Mouse (Mus musculus): ENCODE measurements around the gene Gdpd4.

DNA sequence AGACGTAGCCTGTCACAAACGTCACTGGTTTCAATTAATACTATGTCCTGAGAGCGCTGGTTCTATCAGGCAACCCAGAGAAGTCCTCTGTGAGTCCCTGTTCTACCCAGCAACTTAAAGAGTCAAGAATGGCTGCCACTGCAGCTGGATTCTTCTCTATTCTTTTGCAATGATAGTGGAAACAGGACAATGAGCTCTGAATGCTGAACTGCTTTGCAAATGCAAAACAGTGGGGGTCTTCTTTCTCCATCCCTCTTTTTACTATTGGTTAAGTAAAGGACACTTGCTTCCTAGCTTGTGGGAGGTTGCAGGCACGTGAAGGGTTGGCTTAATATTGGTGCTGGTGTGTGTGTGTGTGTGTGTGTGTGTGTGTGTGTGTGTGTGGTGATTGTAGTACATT is 52.7 kb downstream of the Gdpd4 start:
- no peak for TF ChIP-seq POLR2A (IDR thresholded peaks at IDR 0.05; ENCODE audit: control insufficient read depth, low read depth, low read length)
- no peak for TF ChIP-seq CTCF (IDR thresholded peaks at IDR 0.05; ENCODE audit: control insufficient read depth, insufficient read depth, insufficient replicate concordance, low read depth, low read length)
